Mouse (Mus musculus): ENCODE results near the gene Kcnd3. TPM values are rescaled to one million over a fixed set of nuclear protein-coding genes. Genes with fewer than 3 reads are reported as not detected.

Gene Kcnd3
- polyA plus RNA-seq, 1 experiment from 2014 or later: 0.10 TPM

GRCm38 (mm10) chr3:105625961-105626360, 173.8 kb downstream of the Kcnd3 start:
- no peak for ATAC-seq (ENCODE audit: low read depth)
- Histone ChIP-seq H3K4me2 (no peak overlapping the region), H3K27ac (no peak overlapping the region), H3K4me3 (replicated peaks) (no peak overlapping the region), H3K36me3 (no peaks in the 10 kb centered on the region), H3K27me3 (no peaks in the 10 kb centered on the region; the same call in 1 of the 2 replicates), H3K4me1 (replicated peaks) (no peaks in the 10 kb centered on the region), H3K9me3 (replicated peaks) (no peaks in the 10 kb centered on the region), H3K9ac (no peak overlapping the region)
- 59% methylated on average over 2 of the region's 2 CpGs for whole genome bisulfite sequencing (ENCODE audit: insufficient replicate concordance)
- no peak for DNase-seq

GRCm38 (mm10) chr3:105627258-105627657, 175.1 kb downstream of the Kcnd3 start:
- no peaks in the 10 kb centered on the region for H3K9me3 ChIP-seq (replicated peaks)
- H3K36me3 ChIP-seq: no peaks in the 10 kb centered on the region
- H3K27me3 ChIP-seq: no peaks in the 10 kb centered on the region; the same call in 1 of the 2 replicates
- H3K27ac ChIP-seq: no peak overlapping the region
- ATAC-seq (ENCODE audit: low read depth) (no peak), DNase-seq (no peak)
- H3K4me3 ChIP-seq (replicated peaks): no peak overlapping the region
- no peak overlapping the region for H3K4me2 ChIP-seq
- no peak overlapping the region for H3K9ac ChIP-seq
- H3K4me1 ChIP-seq (replicated peaks): no peaks in the 10 kb centered on the region
- WGBS (ENCODE audit: insufficient replicate concordance): 17% methylated on average over 6 of the region's 6 CpGs

- no peak for DNase-seq
- Histone ChIP-seq H3K4me1 (replicated peaks) (no peaks in the 10 kb centered on the region), H3K9me3 (replicated peaks) (no peaks in the 10 kb centered on the region), H3K4me3 (replicated peaks) (no peak overlapping the region), H3K9ac (no peak overlapping the region), H3K36me3 (no peaks in the 10 kb centered on the region), H3K4me2 (no peak overlapping the region), H3K27ac (no peak overlapping the region), H3K27me3 (no peaks in the 10 kb centered on the region)
- WGBS (ENCODE audit: insufficient replicate concordance): 47% methylated on average over 2 of the region's 2 CpGs
- ATAC-seq (ENCODE audit: low read depth): no peak
These were observed 180.2 kb downstream of the Kcnd3 start for GRCm38 (mm10) chr3:105632296-105632695.

GRCm38 (mm10) chr3:105633021-105633420, 180.9 kb downstream of the Kcnd3 start:
- Histone ChIP-seq H3K27me3 (no peaks in the 10 kb centered on the region), H3K4me2 (no peak overlapping the region), H3K27ac (no peak overlapping the region), H3K9me3 (replicated peaks) (no peaks in the 10 kb centered on the region), H3K4me1 (replicated peaks) (no peaks in the 10 kb centered on the region), H3K36me3 (no peaks in the 10 kb centered on the region), H3K4me3 (replicated peaks) (no peak overlapping the region), H3K9ac (no peak overlapping the region)
- 68% methylated on average over 3 of the region's 3 CpGs for WGBS (ENCODE audit: insufficient replicate concordance)
- DNase-seq: no peak
- ATAC-seq (ENCODE audit: low read depth): no peak

- Histone ChIP-seq H3K4me2 (no peak overlapping the region), H3K27me3 (no peaks in the 10 kb centered on the region), H3K36me3 (no peaks in the 10 kb centered on the region), H3K4me3 (replicated peaks) (no peak overlapping the region), H3K27ac (no peak overlapping the region), H3K9ac (no peak overlapping the region), H3K4me1 (replicated peaks) (no peaks in the 10 kb centered on the region), H3K9me3 (replicated peaks) (no peaks in the 10 kb centered on the region)
- ATAC-seq (ENCODE audit: low read depth) (no peak), DNase-seq (no peak)
- 51% methylated on average over 1 of the region's 1 CpGs for WGBS (ENCODE audit: insufficient replicate concordance)
These were observed 190.1 kb downstream of the Kcnd3 start for GRCm38 (mm10) chr3:105642186-105642585.

GRCm38 (mm10) chr3:105643566-105643965, 191.4 kb downstream of the Kcnd3 start:
- Histone ChIP-seq H3K9me3 (replicated peaks) (no peaks in the 10 kb centered on the region), H3K27ac (no peak overlapping the region), H3K4me2 (no peak overlapping the region), H3K9ac (no peak overlapping the region), H3K27me3 (no peaks in the 10 kb centered on the region), H3K4me3 (replicated peaks) (no peak overlapping the region), H3K36me3 (no peaks in the 10 kb centered on the region), H3K4me1 (replicated peaks) (no peaks in the 10 kb centered on the region)
- ATAC-seq (ENCODE audit: low read depth): no peak
- DNase-seq: no peak
- 50% methylated on average over 5 of the region's 5 CpGs for WGBS (ENCODE audit: insufficient replicate concordance)

GRCm38 (mm10) chr3:105648889-105649567, 196.9 kb downstream of the Kcnd3 start:
- no peak for DNase-seq
- no peak overlapping the region for H3K4me3 ChIP-seq (replicated peaks)
- no peak for ATAC-seq (ENCODE audit: low read depth)
- H3K36me3 ChIP-seq: no peaks in the 10 kb centered on the region
- H3K27me3 ChIP-seq: no peaks in the 10 kb centered on the region
- H3K27ac ChIP-seq: no peak overlapping the region
- H3K9me3 ChIP-seq (replicated peaks): no peaks in the 10 kb centered on the region
- no peak overlapping the region for H3K9ac ChIP-seq
- 50% methylated on average over 8 of the region's 8 CpGs for WGBS (ENCODE audit: insufficient replicate concordance)
- H3K4me1 ChIP-seq (replicated peaks): no peaks in the 10 kb centered on the region
- H3K4me2 ChIP-seq: no peak overlapping the region

- Histone ChIP-seq H3K27me3 (no peaks in the 10 kb centered on the region), H3K4me2 (no peak overlapping the region), H3K4me3 (replicated peaks) (no peak overlapping the region), H3K9ac (no peak overlapping the region), H3K36me3 (no peaks in the 10 kb centered on the region), H3K9me3 (replicated peaks) (no peaks in the 10 kb centered on the region), H3K4me1 (replicated peaks) (no peaks in the 10 kb centered on the region), H3K27ac (no peak overlapping the region)
- no peak for DNase-seq
- ATAC-seq (ENCODE audit: low read depth): no peak
- 55% methylated on average over 13 of the region's 13 CpGs for WGBS (ENCODE audit: insufficient replicate concordance)
These were observed 201.6 kb downstream of the Kcnd3 start for GRCm38 (mm10) chr3:105653544-105654380.

- Histone ChIP-seq H3K4me2 (no peak overlapping the region), H3K27me3 (no peaks in the 10 kb centered on the region), H3K9me3 (replicated peaks) (no peaks in the 10 kb centered on the region), H3K9ac (no peak overlapping the region), H3K4me1 (replicated peaks) (no peaks in the 10 kb centered on the region), H3K4me3 (replicated peaks) (no peak overlapping the region), H3K36me3 (no peaks in the 10 kb centered on the region), H3K27ac (no peak overlapping the region)
- ATAC-seq (ENCODE audit: low read depth): no peak
- no peak for DNase-seq
- 76% methylated on average over 11 of the region's 11 CpGs for WGBS (ENCODE audit: insufficient replicate concordance)
These were observed 203.0 kb downstream of the Kcnd3 start for GRCm38 (mm10) chr3:105655031-105655585.

GRCm38 (mm10) chr3:105660530-105660929, 208.4 kb downstream of the Kcnd3 start:
- WGBS (ENCODE audit: insufficient replicate concordance): 27% methylated on average over 2 of the region's 2 CpGs
- peaks cover 13% of the 10 kb centered on the region for H3K4me1 ChIP-seq (replicated peaks)
- no peaks in the 10 kb centered on the region for H3K27me3 ChIP-seq
- no peak overlapping the region for H3K4me2 ChIP-seq
- H3K9ac ChIP-seq: no peak overlapping the region
- ATAC-seq (ENCODE audit: low read depth): no peak
- H3K9me3 ChIP-seq (replicated peaks): no peaks in the 10 kb centered on the region
- no peak for DNase-seq
- H3K4me3 ChIP-seq (replicated peaks): no peak overlapping the region
- H3K36me3 ChIP-seq: no peaks in the 10 kb centered on the region
- no peak overlapping the region for H3K27ac ChIP-seq

GRCm38 (mm10) chr3:105663043-105663442, 210.9 kb downstream of the Kcnd3 start:
- no peak for DNase-seq
- Histone ChIP-seq H3K4me1 (replicated peaks) (peaks cover 18% of the 10 kb centered on the region), H3K27ac (no peak overlapping the region), H3K4me3 (replicated peaks) (no peak overlapping the region), H3K9me3 (replicated peaks) (no peaks in the 10 kb centered on the region), H3K9ac (no peak overlapping the region), H3K4me2 (no peak overlapping the region), H3K27me3 (peaks cover 5% of the 10 kb centered on the region), H3K36me3 (no peaks in the 10 kb centered on the region)
- WGBS (ENCODE audit: insufficient replicate concordance): 68% methylated on average over 8 of the region's 8 CpGs
- ATAC-seq (ENCODE audit: low read depth): no peak
